Mouse (Mus musculus) frontal cortex, adult (tissue): ENCODE measurements around the gene Tgfbr1.
"Not testable (repeated sequence)": the region's sequence is repeated elsewhere in the genome, so short reads cannot be mapped to it uniquely, and the experiment has no call there.

Experiments
- ATAC-seq: cut with Nextera tagmentation; 2 replicates; pipeline ENCODE4 v1.9.2; 2017; ENCODE audit warnings: mild to moderate bottlenecking, moderate library complexity, mixed read lengths; ENCODE audit not compliant: low TSS enrichment

Tgfbr1 gene

DNA sequence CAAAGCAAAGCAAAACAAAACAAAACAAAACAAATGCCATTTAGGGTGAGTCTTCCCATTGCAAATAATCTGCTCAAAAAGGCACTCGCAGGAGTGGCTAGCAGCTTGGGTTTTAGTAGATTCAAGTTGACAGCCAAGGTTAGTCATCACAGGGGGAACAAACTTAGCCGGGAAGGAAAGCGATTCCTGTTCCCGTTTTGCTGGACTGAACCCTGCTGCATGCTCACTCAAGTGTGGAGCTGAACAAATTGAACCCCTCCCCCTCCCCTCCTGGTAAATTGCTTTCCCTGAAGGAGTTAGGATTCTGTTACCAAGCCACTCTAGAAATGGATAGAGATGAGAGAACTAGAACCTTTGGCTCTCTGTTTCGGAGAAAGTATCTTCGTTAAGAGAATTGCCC lies 3.3 kb upstream of the Tgfbr1 start:
- no peak for ATAC-seq

DNA sequence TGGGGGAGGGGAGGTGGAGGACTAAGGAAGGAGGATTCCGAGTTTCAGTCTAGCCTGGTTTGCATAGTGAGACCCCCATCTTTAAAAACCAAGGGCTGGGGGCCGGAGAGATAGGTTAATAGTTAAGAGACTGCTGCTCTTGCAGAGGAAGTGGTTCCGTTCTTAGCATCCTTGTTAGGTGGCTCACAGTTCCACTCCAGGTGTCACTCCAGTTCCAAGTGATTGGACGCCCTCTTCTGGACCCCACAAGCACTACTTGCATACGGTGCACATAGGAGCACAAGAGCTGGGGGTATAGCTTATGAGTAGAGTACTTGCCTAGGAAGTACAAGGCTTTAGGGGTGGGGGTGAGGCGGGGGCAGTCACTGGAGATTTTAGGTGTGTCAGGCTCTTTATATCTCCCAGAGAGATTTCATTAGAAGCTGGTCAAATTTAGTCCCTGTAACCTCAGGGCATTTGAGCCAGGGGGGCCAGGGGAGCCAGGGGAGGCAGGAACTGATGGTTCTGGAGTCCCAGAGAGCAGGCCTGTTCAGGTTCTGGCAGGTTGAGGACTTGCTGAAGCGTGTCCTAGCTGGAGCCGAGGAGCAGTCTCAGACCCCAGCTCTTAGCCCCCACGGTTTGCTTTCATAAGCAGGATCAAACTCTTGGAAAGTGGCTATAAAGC lies 1.5 kb upstream of the Tgfbr1 start:
- ATAC-seq: peak; percentile 26

DNA sequence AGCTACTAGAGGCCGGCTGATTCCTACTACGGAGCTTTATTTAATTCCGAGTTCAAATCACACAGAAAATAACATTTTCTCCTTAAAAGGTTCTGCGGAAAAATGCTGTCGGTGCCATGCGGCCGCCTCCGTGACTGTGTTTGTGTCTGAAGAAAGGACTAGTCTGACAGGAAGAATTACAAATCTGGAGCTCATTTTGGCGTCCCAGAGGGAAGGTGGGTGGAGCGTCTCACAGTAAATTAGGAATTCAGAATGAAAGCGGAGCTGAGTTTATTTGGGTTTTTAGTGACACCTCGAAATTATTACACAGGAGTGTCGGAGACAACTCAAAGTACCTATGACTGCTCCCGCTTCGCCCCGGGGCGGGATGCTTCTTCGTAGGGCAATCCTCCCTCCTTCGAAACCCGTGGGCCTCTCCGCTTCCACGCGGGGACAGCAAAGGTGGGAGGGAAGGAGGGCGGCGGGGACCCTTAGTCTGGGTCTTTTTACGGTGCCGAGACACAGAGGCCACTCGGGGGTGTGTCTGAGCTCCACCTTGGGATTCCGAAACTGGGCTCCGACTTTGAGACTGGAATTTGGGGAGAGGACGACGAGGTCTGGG lies 861 bp upstream of the Tgfbr1 start:
- ATAC-seq: peak; percentile 72

DNA sequence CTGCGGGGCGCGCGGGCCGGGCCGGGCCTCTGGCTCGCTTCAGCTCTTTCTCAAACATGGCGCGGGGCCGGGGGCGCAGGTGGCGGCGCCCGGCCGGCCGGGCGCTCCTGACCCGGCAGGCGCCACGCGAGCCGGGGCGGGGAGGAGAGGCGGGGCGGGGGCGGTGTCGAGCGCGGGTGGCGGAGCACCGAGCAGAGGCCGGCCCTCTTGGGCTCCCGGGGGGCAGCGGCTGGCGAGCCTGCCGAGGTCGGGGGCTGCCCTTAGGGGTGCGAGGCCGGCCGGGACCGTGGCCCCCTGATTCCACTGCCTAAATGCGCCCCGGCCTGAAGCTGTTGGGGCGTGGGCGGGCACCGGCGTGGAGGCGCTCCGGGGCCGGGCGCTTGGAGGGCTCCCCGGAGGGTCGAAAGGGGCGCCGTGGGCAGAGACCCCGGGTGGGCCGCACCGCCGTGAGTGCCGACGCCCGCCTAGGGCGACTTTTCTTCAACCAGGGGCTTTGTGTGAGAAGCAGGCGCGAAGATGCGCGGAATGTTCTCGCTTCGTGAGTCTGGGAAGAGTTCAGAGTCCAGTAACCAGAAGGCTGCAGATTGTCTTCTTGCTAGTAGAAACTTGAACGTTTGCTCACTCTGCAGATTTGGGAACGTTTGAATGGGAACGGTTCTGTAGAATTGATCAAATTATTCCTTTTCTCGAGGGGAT lies 542 bp downstream of the Tgfbr1 start:
- peak; percentile 11 for ATAC-seq

DNA sequence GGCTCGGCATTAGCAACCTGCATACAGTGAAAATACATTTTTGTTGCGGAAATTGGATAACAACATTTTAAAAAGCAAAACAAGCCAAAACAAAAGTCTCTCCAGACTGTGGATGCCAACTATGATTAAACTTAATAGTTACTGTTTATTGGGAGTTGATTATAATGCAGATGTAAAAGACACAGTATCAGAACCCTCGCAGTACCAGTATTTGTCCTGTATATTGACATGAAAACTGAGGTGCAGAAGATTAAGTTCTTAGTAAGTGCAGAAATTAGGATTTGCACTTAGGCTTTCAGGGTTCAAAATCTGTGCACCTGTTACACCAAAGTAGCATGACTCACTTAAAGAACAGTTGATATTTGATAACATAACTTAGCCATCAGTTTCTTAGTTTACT lies 1.3 kb downstream of the Tgfbr1 start:
- ATAC-seq: no peak

DNA sequence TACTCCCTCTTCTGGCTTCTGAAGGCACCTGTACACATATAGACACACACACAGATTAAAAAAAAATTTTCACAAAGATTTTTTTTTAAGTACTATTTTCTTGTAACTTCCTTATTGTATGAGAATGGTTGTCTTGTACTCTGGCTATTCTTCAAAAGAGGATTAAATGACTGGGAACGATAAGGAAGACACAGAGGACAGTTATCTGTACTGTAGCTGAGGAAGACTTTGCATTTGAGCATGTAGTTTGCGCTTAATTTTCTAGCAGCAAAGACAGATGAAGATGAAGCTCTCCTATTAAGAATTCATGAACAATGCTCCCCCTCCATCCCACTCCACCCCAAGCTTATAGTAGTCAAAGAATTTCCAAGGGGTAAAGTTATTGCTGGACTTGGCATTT lies 9.6 kb downstream of the Tgfbr1 start:
- ATAC-seq: no peak

DNA sequence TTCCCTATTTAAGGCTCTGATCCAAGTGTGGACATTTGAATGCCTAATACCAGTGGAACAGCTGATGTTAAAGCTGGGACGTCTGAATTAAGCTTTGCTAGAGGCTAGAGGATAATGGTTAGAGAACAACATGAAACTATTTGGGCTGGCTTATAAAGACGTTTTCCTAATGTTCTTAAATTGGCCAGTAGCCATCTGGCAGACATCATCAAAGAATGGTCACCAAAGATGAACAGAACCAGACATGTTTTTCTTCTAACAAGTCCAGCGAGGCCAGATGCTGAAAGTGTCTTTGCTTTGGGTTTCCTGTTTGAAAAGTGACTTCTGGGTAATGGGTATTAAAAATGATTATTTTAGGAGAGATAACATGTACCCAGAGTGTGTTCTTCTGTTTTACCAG lies 10.1 kb downstream of the Tgfbr1 start:
- ATAC-seq: no peak

DNA sequence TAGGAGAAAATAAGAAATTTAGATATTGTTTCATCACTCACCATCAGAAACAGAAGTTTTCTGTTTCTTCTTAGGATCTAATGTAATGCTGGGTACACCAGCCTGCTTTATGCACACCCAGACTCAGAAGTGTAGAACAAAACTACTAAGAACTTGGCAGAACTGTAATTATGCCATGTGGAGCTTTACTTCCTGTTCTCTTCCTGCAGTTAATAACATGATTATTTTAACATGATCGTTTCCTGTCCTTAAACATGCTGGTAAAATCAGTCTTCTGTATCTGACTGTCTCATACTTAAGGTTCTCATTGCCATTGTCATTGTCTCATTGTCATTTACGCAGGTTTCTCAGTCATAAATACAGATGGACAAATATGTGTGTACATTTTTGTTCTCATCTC lies 15.7 kb downstream of the Tgfbr1 start:
- no peak for ATAC-seq

DNA sequence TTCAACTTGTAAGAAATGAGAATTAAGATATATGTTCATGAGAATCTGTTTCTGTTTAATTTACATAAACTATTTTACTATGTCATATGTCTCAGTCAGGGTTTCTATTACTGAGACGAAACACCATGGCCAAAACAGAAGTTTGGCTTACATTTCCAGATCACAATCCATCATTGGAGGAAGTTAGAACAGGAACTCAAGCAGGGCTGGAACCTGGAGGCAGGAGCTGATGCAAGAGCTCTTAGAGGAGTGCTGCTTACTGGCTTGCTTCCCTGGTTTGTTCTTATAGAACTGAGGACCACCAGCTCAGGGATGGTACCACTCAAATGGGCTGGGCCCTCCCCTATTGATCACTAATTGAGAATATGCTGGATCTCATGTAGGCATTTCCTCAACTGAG lies 25.7 kb downstream of the Tgfbr1 start:
- no peak for ATAC-seq

DNA sequence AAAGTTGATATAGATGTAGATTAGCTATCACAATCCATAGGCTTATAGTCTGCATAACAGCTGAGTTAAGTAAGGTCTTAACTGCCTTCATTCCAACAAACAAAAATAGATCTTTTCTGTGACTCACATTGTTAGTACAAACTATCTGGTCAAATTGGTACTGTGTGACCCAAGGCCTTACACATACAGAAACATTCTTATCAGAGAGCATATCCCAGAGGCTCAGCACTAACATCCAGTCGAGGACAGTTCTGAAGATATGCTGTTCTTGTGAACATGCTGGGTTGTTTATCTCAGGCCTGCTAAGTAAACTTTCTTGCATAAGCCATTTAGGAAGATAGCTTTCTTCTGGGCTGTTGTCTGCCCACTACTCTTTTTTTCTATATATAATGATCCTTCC lies 29.4 kb downstream of the Tgfbr1 start:
- ATAC-seq: no peak

DNA sequence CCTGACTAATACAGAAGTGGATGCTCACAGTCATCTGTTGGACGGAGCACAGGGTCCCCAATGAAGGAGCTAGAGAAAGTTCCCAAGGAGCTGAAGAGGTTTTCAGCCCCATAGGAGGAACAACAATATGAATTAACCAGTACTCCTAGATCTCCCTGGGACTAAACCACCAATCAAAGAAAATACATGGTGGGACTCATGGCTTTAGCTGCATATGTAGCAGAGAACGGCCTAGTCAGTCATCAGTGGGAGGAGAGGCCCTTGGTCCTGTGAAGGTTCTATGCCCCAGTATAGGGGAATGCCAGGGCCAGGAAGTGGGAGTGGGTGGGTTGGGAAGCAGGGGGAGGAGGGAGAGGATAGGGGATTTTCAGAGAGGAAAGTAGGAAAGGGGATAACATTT lies 38.9 kb downstream of the Tgfbr1 start:
- ATAC-seq: not testable (repeated sequence)

DNA sequence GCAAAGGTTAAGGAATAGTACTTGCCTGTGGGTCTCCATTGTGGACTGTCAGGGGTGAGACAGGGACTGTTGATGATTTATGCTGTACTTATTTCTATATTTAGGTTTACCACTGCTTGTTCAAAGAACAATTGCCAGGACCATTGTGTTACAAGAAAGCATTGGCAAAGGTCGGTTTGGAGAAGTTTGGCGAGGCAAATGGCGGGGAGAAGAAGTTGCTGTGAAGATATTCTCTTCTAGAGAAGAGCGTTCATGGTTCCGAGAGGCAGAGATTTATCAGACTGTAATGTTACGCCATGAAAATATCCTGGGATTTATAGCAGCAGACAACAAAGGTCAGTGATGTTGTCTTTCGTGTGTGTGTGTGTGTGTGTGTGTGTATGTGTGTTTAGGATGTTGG lies 43.2 kb downstream of the Tgfbr1 start:
- ATAC-seq: no peak

DNA sequence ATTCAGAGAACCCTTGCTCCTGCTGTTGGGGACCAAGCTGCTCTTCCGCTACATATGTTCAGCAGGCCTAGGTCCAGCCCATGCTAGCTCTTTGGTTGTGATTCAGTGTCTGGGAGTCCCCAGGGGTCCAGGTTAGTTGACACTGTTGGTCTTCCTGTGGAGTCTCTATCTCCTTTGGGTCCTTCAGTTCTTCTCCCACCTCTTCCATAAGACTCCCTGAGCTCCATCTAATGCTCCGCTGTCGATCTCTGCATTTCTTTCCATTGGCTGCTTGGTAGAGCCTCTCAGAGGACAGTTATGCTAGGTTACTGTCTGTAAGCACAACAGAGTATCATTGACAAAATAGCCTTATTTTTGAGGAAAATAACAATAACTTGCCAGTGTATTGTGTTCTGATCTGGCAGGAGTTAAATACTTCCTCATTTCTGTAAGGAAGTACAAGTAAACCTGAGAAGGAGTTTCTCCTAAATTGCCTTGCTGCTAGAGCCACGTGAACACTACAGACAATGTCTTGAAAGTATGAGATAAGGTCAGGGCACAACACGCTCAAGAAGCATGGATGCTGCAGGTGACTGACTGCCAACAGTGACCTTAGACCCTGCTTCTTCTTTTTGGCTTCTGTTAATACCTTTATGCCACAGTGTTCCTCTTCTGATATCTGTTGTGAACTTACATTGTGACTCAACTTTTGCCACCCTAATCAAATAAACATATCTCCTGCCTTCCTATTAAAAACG lies 45.1 kb downstream of the Tgfbr1 start:
- no peak for ATAC-seq

DNA sequence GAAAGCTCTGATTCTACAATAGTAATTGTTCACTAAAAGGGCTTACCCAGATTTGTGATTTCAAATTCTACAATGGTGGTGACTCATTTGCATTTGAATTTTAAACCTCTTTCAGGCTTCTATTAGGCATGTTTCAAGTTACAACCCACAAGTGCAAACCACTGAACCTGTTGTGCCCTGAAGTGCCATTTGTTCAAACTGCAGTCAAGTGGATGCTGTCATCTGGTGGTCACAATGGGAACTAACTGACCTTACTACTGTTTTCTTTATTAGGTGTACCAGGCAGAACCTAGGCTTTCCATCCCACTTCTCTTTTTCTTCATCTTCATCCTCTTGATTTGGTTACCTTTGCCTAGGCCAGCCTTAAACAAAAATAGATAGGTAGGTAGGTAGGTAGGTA lies 46.8 kb downstream of the Tgfbr1 start:
- ATAC-seq: no peak

DNA sequence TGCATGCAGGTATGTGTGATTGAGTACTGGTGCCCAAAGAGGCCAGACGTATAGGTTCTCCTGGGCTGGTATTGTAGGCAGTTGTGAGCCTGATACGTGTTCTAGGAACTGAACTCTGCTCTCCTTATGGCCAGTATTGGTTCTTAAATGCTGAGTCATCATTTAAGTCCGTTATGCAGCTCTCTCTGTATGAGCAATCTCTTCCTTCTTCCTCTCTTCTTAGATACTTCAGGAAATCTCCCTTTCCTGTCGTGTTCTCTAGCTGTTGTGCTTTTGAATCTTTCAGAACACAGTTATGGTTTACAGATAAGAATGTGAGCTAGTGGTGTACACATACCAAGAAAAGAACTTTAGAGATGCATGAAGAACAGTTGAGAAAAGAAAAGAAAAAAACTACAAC lies 47.3 kb downstream of the Tgfbr1 start:
- no peak for ATAC-seq

DNA sequence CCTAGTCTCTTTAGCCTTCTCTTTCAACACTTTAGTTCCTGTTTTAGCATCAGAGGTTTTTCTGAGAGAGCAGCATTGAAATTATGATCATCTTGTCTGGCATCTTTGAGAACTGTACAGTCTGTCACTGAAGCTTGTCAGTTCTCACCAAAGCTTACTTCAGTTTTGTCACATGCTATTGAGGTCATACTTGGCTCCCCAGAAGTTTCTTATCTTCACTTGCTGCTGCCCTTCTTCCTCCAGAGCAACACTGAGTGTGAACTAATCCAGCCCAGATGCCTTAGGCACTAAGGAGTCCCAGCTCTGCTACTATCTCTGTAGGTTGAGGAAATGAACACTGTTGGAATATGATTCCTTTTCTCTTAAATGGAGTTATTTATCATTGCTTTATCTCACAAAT lies 49.2 kb downstream of the Tgfbr1 start:
- ATAC-seq: no peak

DNA sequence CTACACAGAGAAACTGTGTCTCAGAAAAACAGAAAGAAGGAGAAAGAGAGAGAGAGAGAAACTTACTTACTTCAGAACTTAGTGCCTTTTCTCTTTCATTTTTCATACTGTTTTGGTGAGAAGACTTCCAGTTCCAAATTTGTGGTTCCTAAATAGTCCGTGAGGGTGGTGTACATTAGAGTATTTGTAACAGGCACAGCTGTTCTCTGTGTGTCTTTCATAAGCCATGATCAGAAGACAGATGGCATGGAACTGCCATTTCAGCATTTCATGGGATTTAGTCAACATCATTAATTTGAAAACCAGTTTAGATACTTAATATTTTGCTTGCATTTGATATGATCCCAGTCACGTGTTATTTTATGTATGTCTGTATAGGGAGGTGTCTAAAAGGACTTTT lies 51.5 kb downstream of the Tgfbr1 start:
- no peak for ATAC-seq

DNA sequence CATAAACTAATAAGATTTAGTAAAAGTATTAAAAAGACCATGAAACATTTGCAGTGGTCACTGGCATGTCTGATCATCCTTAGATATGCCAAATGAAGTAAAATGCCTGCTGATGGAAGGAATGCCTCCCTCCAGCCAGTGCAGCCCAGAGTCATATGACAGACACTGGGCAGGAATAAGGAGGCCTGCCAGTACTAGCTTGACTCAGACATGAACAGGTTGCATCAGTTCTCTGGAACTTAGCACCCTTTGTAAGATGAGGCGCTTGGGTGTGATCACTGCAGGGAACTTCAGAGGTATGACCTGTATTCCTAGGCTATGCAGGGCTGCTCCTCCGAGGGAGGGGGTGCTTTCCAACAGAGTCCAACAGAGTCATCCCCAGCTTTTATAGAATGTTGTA lies 54.1 kb downstream of the Tgfbr1 start:
- no peak for ATAC-seq

DNA sequence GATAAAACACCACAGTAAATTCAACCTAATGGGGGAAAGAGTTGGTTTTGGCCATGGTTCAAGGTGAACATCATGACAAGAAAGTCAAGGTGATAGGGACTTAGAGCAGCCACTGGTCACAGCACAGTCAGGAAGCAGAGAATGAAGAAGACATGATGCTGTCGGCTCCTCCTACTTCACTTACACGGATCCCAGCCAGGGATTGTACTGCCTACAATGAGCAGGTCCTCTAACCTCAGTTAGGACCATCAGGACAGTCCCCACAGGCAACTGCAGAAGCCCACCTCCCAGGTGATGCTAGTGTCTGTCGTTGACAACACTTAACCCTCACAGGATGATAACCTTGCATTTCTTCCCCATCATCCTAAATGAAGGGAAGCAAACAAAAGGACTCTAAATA lies 64.8 kb downstream of the Tgfbr1 start:
- ATAC-seq: no peak

DNA sequence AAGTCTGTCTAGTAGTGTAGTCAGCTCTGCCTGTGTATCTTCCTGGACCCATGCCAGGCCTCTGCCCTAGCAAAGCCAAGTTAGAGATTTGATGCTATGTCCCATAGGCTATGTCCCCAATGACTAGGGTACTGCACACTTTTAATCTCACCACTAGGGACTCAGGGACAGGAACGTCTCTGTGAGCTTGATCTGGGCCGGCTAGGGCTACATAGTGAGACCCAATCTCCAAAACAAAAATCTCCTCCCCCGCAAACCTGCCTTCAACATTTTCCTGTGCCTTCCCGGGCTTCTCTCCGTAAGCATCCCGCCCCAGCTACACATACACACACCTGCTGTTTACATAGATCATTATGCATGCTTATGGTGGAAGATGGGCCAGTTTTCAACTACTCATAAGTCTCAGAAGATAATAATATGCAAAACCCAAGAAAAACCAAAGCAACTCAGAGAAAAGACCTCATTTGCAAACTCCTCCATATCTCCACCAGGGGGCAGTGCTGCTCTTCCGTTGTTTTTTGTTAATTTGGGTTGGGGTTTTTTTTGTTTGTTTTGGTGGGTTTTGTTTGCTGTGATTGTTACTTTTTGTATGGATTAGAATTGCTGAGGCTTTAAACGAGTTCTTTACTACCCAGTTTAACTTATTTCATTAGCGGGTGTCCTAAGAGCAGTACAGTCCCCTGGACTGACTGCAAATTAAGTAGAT lies 66.4 kb downstream of the Tgfbr1 start:
- ATAC-seq: peak; percentile 41; the same call in 1 of the 2 replicates

DNA sequence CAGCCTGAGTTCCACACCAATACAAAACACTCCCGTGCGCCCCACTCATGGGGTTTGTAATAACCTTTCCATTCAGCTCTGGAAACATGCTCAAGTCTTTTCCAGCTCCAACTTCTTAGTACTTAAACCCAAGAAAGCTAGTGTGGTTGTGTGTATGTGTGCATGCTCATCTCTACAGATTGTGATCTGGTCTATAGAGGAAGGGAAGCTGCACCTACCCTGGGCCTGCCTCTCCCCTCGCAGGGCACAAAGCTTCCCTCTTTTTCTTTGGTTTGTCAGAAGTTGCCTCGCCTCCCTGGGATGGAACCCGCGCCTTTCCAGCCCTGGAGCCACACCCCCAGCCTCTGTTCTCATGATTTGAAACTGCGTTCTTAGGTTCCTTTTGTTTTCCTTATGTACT lies 67.2 kb downstream of the Tgfbr1 start:
- ATAC-seq: no peak

DNA sequence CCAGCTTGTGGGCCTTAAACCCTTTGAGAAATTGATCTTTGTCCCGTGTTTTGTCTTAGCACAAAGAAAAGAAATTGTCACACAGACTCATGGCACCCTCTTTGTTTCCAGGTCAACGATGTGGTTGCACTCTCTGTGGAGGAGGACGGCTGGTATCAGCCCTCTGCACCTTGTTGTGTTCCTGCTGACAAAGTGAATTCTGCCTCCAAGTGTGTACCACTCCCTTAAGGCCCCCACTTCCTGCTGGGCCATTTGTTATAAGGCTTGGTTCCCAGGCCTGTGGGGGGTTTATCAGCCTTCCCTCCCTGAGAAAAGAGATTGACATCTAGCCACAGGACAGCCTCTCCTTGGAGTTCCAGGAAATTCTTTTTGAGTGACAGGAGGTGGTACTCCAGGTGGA lies 69.2 kb downstream of the Tgfbr1 start:
- ATAC-seq: no peak
